Mouse (Mus musculus) Patski (cell line): ENCODE measurements around the gene Bmt2. TPM values are rescaled to one million over a fixed set of nuclear protein-coding genes. Genes with fewer than 3 reads are reported as not detected.
A peak's percentile ranks its signal among the peaks of the same experiment; 100 is the strongest.

Experiments
- ATAC-seq: fragments of 100-300 bp; one replicate; pipeline ENCODE4 v1.8.0; 2021
- CTCF ChIA-PET: fragments of 350-600 bp; sonication (Branson Sonifier 250); formaldehyde crosslinking; loops from one replicate; lab custom pipeline; 2022; ENCODE audit warnings: inconsistent platforms; lab: Charles Lee
- POLR2A ChIA-PET: fragments of 350-600 bp; sonication (Branson Sonifier 250); formaldehyde crosslinking; loops from one replicate; lab custom pipeline; 2022; ENCODE audit warnings: antibody characterized with exemption, inconsistent platforms; lab: Charles Lee
- DNase-seq: peaks from one replicate; pipeline ENCODE4 v3.0.0-alpha.2; 2011; ENCODE audit warnings: low read depth, low spot score
- H3K27me3 ChIP-seq: fragments of 371-371 bp; one replicate; pipeline ENCODE4 v1.5.1; 2021
- CTCF ChIP-seq: fragments of 100-300 bp; IDR thresholded peaks from one replicate; pipeline ENCODE4 v1.5.1; 2021
- in situ Hi-C: fragments of 300-500 bp; cut with MboI; formaldehyde crosslinking; loops from 3 replicates; pipeline ENCODE4 v1.11.1; 2018; ENCODE audit warnings: low pct_unique_long_range_greater_than_20kb, mixed read lengths
- polyA plus RNA-seq: library from polyadenylated mRNA; unstranded; gene quantifications from one replicate; pipeline ENCODE4 v1.2.3, GENCODE M21; 2021

Bmt2 gene
- polyA plus RNA-seq, 1 experiment from 2014 or later, result 13.7 TPM

- H3K27me3 ChIP-seq, result no peaks in the 10 kb centered on the region
- DNase-seq (no peak), ATAC-seq (no peak)
- CTCF ChIA-PET, result interaction anchor here (1.6 kb wide), 1 partner anchor 13 kb away, joined by 5 read pairs; no protein-coding TSS in a partner anchor
- in situ Hi-C loops, result loop anchor here (25.0 kb wide), 1 partner anchor 555 kb away; the partner anchor contains the start of gene Tmem106b
- TF ChIP-seq CTCF, result no peak
- POLR2A ChIA-PET, result no interaction called here
Observed at GRCm38 (mm10) chr6:13617110-13617509, 60.7 kb downstream of the Bmt2 start.

DNA sequence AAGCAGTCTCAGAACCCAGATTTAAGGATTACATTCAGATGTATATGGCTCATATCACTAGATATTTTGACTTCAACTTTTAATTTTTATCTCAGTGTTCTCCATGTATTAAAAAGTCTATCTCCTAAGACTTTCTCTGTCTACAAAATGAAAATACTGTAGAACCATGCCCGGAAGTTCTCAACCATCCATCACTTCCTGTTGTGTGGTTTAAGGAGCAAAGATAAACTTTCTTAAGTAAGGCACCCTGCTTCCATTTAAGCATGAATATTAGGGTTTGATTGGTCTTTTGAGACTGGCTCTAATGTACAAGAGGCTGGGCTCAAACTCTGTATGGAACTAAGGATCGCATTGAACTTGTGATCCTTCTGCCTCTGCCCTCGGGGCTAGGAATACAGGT, 63.2 kb downstream of the Bmt2 start:
- no peak for TF ChIP-seq CTCF
- CTCF ChIA-PET, result no interaction called here
- POLR2A ChIA-PET, result no interaction called here
- no peak for ATAC-seq
- in situ Hi-C loops, result loop anchor here (25.0 kb wide), 1 partner anchor 552 kb away; the partner anchor contains the start of gene Tmem106b
- no peaks in the 10 kb centered on the region for H3K27me3 ChIP-seq
- no peak for DNase-seq

DNA sequence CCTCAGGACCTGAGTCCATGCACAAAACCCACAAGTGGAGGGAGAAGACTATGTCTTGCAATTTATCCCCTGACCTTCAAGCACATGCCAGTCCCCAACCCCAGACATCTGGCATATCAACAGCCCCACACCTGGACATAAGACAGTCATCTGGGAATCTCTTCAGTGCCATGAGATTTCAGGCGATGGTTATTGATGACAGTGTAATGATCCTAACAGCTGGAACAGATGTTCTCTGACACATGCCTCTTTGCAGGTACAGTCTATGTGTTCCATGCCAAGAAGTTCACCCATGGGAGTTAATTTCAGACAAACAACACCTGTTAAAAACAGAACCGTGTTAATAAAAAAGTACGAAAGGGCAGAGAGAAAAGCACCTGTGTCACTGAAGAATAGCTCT, 64.1 kb downstream of the Bmt2 start:
- TF ChIP-seq CTCF, result no peak
- in situ Hi-C loops, result loop anchor here (25.0 kb wide), 1 partner anchor 551 kb away; the partner anchor contains the start of gene Tmem106b
- ATAC-seq (no peak), DNase-seq (no peak)
- no peaks in the 10 kb centered on the region for H3K27me3 ChIP-seq
- ChIA-PET POLR2A (no interaction called here), CTCF (no interaction called here)

- no peaks in the 10 kb centered on the region for H3K27me3 ChIP-seq
- POLR2A ChIA-PET, result no interaction called here
- ATAC-seq, result no peak
- in situ Hi-C loops, result loop anchor here (25.0 kb wide), 1 partner anchor 549 kb away; the partner anchor contains the start of gene Tmem106b
- TF ChIP-seq CTCF, result no peak
- CTCF ChIA-PET, result interaction anchor here (1.1 to 1.8 kb wide), 3 partner anchors 9 to 59 kb away, joined by 3 to 8 read pairs (median 4); no protein-coding TSS in a partner anchor
- no peak for DNase-seq
Observed at GRCm38 (mm10) chr6:13610869-13611268, 66.9 kb downstream of the Bmt2 start.

DNA sequence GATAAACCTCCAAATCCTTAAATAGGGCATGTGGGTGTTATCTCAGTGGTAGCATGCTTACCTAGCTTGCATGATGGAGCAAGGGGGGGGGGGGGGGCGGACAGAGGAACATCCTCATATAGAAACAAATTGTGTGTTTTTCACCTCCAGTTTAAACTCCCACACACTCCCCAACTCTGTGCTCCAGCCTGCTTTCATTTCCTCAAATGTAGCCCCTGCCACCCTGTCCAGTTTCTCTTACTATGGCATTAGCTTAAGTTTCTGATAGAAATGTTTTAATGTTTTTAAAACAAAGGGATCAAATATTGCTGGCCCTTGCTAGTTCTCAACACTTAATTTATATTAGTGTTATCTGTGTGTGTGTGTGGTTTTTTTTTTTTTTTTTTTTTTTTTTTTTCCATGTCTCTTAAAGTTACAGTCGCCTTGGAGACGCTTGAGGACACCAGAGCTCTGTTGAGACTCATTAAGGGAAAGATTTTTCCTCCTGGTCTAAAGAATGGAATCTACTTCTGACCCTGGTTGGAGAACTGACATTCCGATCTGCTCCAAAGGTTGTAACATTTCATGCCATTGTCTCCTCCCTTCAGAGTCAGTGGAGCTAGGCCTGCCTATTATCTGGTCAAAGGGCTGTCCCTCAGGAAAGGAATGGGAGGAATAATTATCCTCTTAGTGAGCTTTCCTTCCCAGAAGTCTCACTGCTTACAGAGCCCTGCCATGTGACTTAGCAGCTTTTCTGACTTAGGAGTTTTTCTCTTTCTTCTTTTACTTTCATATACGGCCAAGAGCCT, 68.2 kb downstream of the Bmt2 start:
- peak; percentile 49 for ATAC-seq
- no peaks in the 10 kb centered on the region for H3K27me3 ChIP-seq
- ChIA-PET CTCF (interaction anchor here (0.8 to 1.6 kb wide), 4 partner anchors 16 to 29 kb away, joined by 3 to 4 read pairs (median 3); no protein-coding TSS in a partner anchor), POLR2A (no interaction called here)
- TF ChIP-seq CTCF, result no peak
- in situ Hi-C loops, result loop anchor here (10.0 to 25.0 kb wide), 2 partner anchors 265 to 547 kb away; partner anchors contain the start of genes 2610001J05Rik and Tmem106b
- no peak for DNase-seq

GRCm38 (mm10) chr6:13607621-13608493, 69.9 kb downstream of the Bmt2 start, which contains the start of gene Tmem168:
Tmem168 (minus strand) TSS chr6:13608100.
- in situ Hi-C loops, result loop anchor here (10.0 to 25.0 kb wide), 2 partner anchors 267 to 546 kb away; partner anchors contain the start of genes 2610001J05Rik and Tmem106b
- CTCF ChIA-PET, result no interaction called here
- peak; percentile 95 for ATAC-seq
- no peaks in the 10 kb centered on the region for H3K27me3 ChIP-seq
- DNase-seq, result peak; percentile 35
- POLR2A ChIA-PET, result no interaction called here
- TF ChIP-seq CTCF, result no peak

DNA sequence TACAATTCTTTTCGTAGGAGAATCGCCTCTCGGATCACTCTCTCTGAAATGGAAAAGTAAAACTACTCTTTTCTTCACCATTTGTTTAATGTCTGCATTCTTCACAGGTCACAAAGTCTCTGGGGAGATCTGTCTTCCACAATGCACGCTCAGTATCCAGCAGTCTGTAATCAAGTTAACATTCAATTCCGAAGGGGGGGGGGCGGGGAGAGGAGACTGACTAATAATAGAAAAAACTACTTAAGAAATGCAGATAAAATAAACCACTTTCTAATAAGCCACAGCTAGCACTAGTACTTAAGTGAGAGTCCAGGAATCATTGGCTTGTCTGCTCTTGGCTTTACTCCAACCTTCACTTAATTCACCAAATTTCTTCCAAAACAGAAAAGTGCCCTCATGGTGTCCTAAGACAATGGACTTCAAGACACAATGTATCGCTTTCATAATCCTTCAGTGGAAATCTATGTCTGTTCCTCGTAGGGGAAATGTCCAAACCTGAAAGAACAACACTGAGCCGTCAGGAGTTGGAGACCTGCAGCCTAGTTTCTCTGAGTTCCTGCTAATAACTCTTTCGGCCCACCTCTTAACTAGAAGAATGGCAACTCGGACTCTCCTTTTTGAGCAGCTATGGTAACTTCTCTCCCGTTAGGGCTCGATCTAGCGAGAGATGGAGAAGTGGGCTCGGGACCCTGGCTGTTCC, 70.7 kb downstream of the Bmt2 start:
- no peak for TF ChIP-seq CTCF
- POLR2A ChIA-PET, result no interaction called here
- CTCF ChIA-PET, result no interaction called here
- DNase-seq, result peak; percentile 33
- H3K27me3 ChIP-seq, result no peaks in the 10 kb centered on the region
- ATAC-seq, result peak; percentile 68
- in situ Hi-C loops, result loop anchor here (10.0 to 25.0 kb wide), 2 partner anchors 268 to 545 kb away; partner anchors contain the start of genes 2610001J05Rik and Tmem106b

- CTCF ChIA-PET, result no interaction called here
- in situ Hi-C loops, result loop anchor here (10.0 to 25.0 kb wide), 2 partner anchors 268 to 544 kb away; partner anchors contain the start of genes 2610001J05Rik and Tmem106b
- POLR2A ChIA-PET, result no interaction called here
- TF ChIP-seq CTCF, result no peak
- no peaks in the 10 kb centered on the region for H3K27me3 ChIP-seq
- DNase-seq, result no peak
- no peak for ATAC-seq
Observed at GRCm38 (mm10) chr6:13606394-13606793, 71.4 kb downstream of the Bmt2 start.

DNA sequence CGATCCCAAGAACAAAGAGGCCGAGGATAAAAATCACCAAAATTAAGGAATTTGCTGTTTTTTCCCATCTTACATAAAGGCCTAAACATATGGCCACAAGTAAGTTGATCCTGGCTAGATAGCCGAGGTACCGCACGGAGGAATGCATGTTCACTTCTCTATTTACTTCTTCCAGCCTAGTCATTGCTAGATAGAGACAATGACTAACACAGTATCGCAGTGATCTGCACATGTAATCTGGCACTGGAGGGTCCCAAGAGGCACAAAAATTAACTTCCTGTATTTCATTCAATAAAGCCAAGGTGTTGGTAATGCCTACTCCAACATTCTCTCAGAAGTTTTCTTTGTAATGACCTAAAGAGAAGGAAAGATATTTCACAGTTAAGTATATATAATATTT, 74.6 kb downstream of the Bmt2 start:
- no peak for TF ChIP-seq CTCF
- ChIA-PET CTCF (interaction anchor here (1.5 kb wide), 1 partner anchor 10 kb away, joined by 6 read pairs; no protein-coding TSS in a partner anchor), POLR2A (no interaction called here)
- DNase-seq, result no peak
- H3K27me3 ChIP-seq, result no peaks in the 10 kb centered on the region
- in situ Hi-C loops, result loop anchor here (10.0 to 25.0 kb wide), 2 partner anchors 272 to 541 kb away; partner anchors contain the start of genes 2610001J05Rik and Tmem106b
- no peak for ATAC-seq
